Mouse (Mus musculus) thymus, postnatal 25 days (tissue): ENCODE measurements around the gene Fam221a.
"Not testable (repeated sequence)": the region's sequence is repeated elsewhere in the genome, so short reads cannot be mapped to it uniquely, and the experiment has no call there.

Experiments used
- DNase-seq: peaks from one replicate; pipeline ENCODE4 v3.0.0; 2022

The Fam221a gene

DNA sequence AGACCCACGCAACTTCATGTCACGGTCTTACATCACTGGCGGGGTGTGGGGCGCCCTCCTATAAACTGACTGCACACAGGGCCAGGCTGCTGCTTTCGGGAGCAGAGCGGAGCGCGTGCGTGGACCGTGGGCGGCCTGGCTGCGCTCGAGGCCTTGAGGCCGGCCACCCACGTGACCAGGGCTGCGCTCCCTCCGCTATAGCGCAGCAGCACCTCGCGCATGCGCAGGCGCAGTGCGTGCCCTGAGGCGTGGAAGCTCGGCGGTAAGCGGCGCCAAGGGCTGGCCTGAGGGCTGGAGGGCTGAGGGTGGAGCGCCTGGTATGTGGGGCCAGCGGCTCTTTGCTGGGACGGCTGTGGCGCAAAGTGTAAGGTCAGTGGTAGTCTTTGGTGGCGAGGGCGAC, 27.8 kb downstream of the Fam221a start, which contains the start of gene Stk31:
Stk31 (plus strand) TSS at position 289 of the 400 bp plus-strand sequence.
- DNase-seq = no peak

DNA sequence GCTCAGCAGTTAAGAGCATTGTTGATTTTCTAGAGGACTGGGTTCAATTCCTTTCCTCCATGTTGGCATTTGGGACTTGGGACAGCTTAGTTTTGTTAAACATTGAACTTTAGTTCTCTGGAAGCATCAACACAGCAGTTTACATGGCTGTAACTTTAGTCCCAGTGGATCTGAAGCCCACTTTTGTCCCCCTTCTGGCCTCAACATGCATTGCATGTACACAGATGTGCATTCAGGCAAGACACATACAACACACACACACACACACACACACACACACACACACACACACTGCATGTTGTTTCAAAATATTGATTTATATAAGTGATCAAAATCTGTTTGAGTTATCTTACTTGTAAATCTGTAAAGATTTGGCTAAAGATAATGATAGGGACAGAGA, 29.9 kb downstream of the Fam221a start:
- peak; percentile 12 for DNase-seq

DNA sequence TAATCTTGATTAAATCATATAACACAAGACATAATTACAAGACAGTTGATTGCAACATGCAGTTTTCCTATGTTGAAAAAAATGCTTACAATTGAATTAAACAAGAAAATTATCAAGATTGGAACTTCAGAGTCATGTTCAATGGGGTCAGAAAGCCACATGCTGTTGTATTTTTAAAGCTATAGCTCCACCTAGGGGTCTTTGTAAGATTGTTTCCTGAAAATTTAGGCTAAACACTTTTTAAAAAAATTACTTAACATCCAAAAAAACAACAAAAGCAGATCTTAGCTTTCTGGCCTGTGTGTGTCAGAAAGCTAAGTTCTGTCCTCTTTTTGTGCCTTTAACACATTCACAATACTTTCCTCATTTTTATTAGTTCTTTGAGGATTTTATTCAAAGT, 30.8 kb downstream of the Fam221a start:
- no peak for DNase-seq

DNA sequence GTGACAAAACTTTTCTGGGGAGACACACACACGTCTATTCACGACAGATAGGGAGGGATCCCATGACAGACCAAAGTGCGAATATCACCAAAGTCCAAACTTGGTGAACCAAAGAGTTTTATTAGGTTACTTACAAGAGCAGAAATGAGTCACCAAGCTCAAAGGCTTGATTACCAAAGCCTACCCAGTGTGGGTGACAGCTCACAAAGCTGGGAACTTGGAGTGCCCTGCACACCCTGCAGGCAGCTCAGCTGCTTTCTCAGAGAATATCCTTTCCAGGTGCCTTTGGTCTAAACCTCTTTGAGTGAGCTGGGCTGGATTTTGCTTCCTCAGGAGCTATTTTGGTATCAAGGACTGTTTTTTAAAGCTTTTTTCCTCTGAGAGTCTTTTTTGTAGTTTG, 43.3 kb downstream of the Fam221a start:
- DNase-seq = no peak

DNA sequence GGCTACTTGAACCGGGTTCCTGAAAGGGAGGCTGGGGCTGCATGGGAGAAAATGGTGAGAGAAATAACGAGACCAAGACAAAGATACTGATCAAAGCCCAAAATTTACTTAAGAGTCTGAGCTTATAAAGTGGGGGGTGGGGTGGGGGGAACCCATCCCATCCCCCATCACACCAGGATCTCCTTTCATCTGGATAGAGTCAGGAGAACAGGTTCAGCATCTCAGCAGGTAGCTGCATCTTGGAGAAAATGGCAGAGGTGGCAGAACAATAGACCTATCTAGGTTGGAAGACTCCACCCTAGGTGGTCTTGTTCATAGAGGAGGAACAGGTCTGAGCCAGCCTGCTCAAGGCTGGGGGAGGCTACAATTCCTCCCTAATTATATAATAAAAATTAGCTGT, 45.4 kb downstream of the Fam221a start:
- DNase-seq = not testable (repeated sequence)

DNA sequence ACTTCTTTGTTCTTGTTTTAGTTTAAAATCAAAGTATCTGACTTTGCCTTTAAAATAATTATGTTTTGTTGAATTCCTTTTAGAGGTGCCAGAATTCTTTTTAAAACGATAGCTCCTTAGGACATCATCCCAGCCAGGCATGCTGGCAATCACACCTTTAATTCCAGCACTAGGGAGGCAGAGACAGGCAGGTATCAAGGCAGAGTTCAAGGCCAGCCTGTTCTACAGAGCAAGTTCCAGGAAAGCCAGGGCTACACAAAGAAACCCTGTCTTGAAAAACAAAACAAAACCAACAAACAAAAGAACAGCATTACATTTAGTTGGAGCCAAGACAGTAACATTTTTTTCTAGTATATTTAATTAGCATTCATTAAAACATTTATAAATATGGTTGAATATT, 48.4 kb downstream of the Fam221a start:
- no peak for DNase-seq

DNA sequence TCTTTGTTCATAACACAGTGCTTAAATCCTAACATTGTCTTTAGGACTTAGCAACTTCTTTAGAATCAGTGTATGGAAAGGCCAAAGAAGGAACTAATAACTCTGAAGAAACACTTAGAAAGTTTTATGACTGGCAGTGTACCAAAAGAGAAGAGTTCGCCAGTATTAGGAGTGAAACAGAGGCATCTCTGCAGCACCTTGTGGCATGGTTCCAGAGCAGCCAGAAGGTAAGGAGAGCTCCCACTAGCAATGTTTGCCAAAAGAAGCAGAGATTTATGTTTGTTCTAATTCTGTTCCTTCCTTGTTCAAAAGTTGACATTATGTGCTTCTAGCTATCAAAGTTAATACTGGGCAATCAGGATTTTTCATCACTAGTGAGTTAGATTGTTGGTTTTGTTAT, 69.8 kb downstream of the Fam221a start:
- no peak for DNase-seq
